Comparison of ENCODE assay signal across 8 mouse cellular contexts in genomic region chr4:83417160-83417819, GRCm38 (mm10). TPM values are rescaled to one million over a fixed set of nuclear protein-coding genes. Genes with fewer than 3 reads are reported as not detected.
DNase-seq lines count a peak whose midpoint lies in the region; ATAC-seq and TF ChIP-seq lines count a peak whose summit lies in the region.

Snapc3 (plus strand) TSS chr4:83417724.

- no peak for TF ChIP-seq EP300 in heart, postnatal 0 days (IDR thresholded peaks at IDR 0.05; ENCODE audit: low read depth)

- peak within 1 kb of the TSS; percentile 89 for H3K9ac ChIP-seq in forebrain, embryonic 12.5 days
- H3K9ac ChIP-seq in heart, postnatal 0 days (replicated peaks; ENCODE audit: low read depth, low read length) = peak within 1 kb of the TSS; percentile 94
- peak within 1 kb of the TSS; percentile 74 for H3K9ac ChIP-seq in liver, embryonic 16.5 days (ENCODE audit: low read depth, low read length)
- H3K9ac ChIP-seq in neural tube, embryonic 13.5 days = peak within 1 kb of the TSS; percentile 87

- peak; percentile 90 for DNase-seq in c-Kit-positive CD71-positive TER-119-positive erythroid progenitor cells, embryonic 14.5 days (ENCODE audit: low spot score)
- peak; percentile 97 for DNase-seq in heart, postnatal 0 days (ENCODE audit: low spot score)
- peak; percentile 97 to 98 for DNase-seq in kidney, postnatal 4 days

- H3K4me2 ChIP-seq in forebrain, embryonic 12.5 days = peak within 1 kb of the TSS; percentile 66
- peak within 1 kb of the TSS; percentile 83 for H3K4me2 ChIP-seq in heart, postnatal 0 days (ENCODE audit: low read depth, low read length)
- peak within 1 kb of the TSS; percentile 76 for H3K4me2 ChIP-seq in liver, embryonic 16.5 days (ENCODE audit: low read depth, low read length)
- H3K4me2 ChIP-seq in neural tube, embryonic 13.5 days = peak within 1 kb of the TSS; percentile 66

- no peak for TF ChIP-seq CTCF in E14TG2a.4 (conservative IDR thresholded peaks at IDR 0.05; ENCODE audit: low read length)
- TF ChIP-seq CTCF in heart, postnatal 0 days (IDR thresholded peaks at IDR 0.05; ENCODE audit: low read depth) = no peak
- no peak for TF ChIP-seq CTCF in testis, adult 2 months (IDR thresholded peaks at IDR 0.05; ENCODE audit: control insufficient read depth, insufficient read depth, insufficient replicate concordance, low read depth, low read length)

- TF ChIP-seq POLR2A in testis, adult 2 months (IDR thresholded peaks at IDR 0.05; ENCODE audit: control insufficient read depth, low read depth, low read length) = peak; percentile 68; the same call in 1 of the 2 replicates

- peaks cover 36% of the 10 kb centered on the region for H3K9me3 ChIP-seq in E14TG2a.4 (ENCODE audit: low read length)
- no peaks in the 10 kb centered on the region; the same call in 1 of the 2 replicates for H3K9me3 ChIP-seq in forebrain, embryonic 12.5 days
- 0 out of 2 replicates have a peak, but pooled peaks cover 8% of the 10 kb centered on the region for H3K9me3 ChIP-seq in heart, postnatal 0 days (replicated peaks; ENCODE audit: control insufficient read depth, low read length)
- H3K9me3 ChIP-seq in liver, embryonic 16.5 days (replicated peaks; ENCODE audit: control insufficient read depth, low read length) = no peaks in the 10 kb centered on the region
- H3K9me3 ChIP-seq in neural tube, embryonic 13.5 days = 0 out of 2 replicates have a peak, but pooled peaks cover 4% of the 10 kb centered on the region

- 1% methylated on average over 41 of the region's 41 CpGs for WGBS in forebrain, embryonic 12.5 days
- whole genome bisulfite sequencing in heart, postnatal 0 days = 1% methylated on average over 38 of the region's 41 CpGs
- 1% methylated on average over 41 of the region's 41 CpGs for WGBS in liver, embryonic 16.5 days (ENCODE audit: insufficient replicate concordance)
- under 1% methylated on average over 41 of the region's 41 CpGs for WGBS in neural tube, embryonic 13.5 days

- H3K27me3 ChIP-seq in E14TG2a.4 (ENCODE audit: insufficient read depth, low read length) = no peaks in the 10 kb centered on the region
- H3K27me3 ChIP-seq in forebrain, embryonic 12.5 days = no peaks in the 10 kb centered on the region
- H3K27me3 ChIP-seq in heart, postnatal 0 days (ENCODE audit: control insufficient read depth, insufficient read depth, low read length) = no peaks in the 10 kb centered on the region
- no peaks in the 10 kb centered on the region for H3K27me3 ChIP-seq in liver, embryonic 16.5 days (ENCODE audit: control insufficient read depth, insufficient read depth, low read depth, low read length)
- H3K27me3 ChIP-seq in neural tube, embryonic 13.5 days = no peaks in the 10 kb centered on the region
- H3K27me3 ChIP-seq in testis, adult 2 months (ENCODE audit: control insufficient read depth, insufficient read depth, low read length) = no peaks in the 10 kb centered on the region

- peaks cover 19% of the 10 kb centered on the region for H3K36me3 ChIP-seq in E14TG2a.4 (ENCODE audit: insufficient read depth, low read length)
- H3K36me3 ChIP-seq in forebrain, embryonic 12.5 days (replicated peaks) = peaks cover 4% of the 10 kb centered on the region; the same call in 1 of the 2 replicates
- H3K36me3 ChIP-seq in heart, postnatal 0 days (replicated peaks; ENCODE audit: control insufficient read depth, insufficient read depth, low read length) = 0 out of 2 replicates have a peak, but pooled peaks cover 4% of the 10 kb centered on the region
- no peaks in the 10 kb centered on the region for H3K36me3 ChIP-seq in liver, embryonic 16.5 days (ENCODE audit: control insufficient read depth, insufficient read depth)
- peaks cover 5% of the 10 kb centered on the region; the same call in 1 of the 2 replicates for H3K36me3 ChIP-seq in neural tube, embryonic 13.5 days
- H3K36me3 ChIP-seq in testis, adult 2 months (ENCODE audit: control insufficient read depth, insufficient read depth, low read length) = no peaks in the 10 kb centered on the region

- ATAC-seq in forebrain, embryonic 12.5 days (ENCODE audit: low FRiP score) = peak; percentile 99
- peak; percentile 100 for ATAC-seq in heart, postnatal 0 days (ENCODE audit: insufficient read depth, low read depth)
- peak; percentile 99 for ATAC-seq in liver, embryonic 16.5 days (ENCODE audit: low read depth)
- peak; percentile 100 for ATAC-seq in neural tube, embryonic 13.5 days (ENCODE audit: low read depth)

- peaks cover 25% of the 10 kb centered on the region for H3K4me1 ChIP-seq in E14TG2a.4 (replicated peaks; ENCODE audit: low read depth, low read length)
- peaks cover 17% of the 10 kb centered on the region for H3K4me1 ChIP-seq in forebrain, embryonic 12.5 days
- no peaks in the 10 kb centered on the region for H3K4me1 ChIP-seq in heart, postnatal 0 days (ENCODE audit: control insufficient read depth, insufficient read depth)
- H3K4me1 ChIP-seq in liver, embryonic 16.5 days (ENCODE audit: control insufficient read depth, low read depth, low read length) = peaks cover 11% of the 10 kb centered on the region
- peaks cover 25% of the 10 kb centered on the region for H3K4me1 ChIP-seq in neural tube, embryonic 13.5 days (replicated peaks)
- H3K4me1 ChIP-seq in testis, adult 2 months (ENCODE audit: control insufficient read depth, insufficient read depth, low read length) = no peaks in the 10 kb centered on the region

- H3K27ac ChIP-seq in forebrain, embryonic 12.5 days = peak within 1 kb of the TSS; percentile 86
- peak within 1 kb of the TSS; percentile 85 for H3K27ac ChIP-seq in heart, postnatal 0 days (ENCODE audit: low read depth)
- H3K27ac ChIP-seq in liver, embryonic 16.5 days (ENCODE audit: low read length) = peak within 1 kb of the TSS; percentile 17; the same call in 1 of the 2 replicates
- peak within 1 kb of the TSS; percentile 94 for H3K27ac ChIP-seq in neural tube, embryonic 13.5 days (replicated peaks)
- H3K27ac ChIP-seq in testis, adult 2 months (ENCODE audit: control insufficient read depth, insufficient read depth, low read depth, low read length) = peak within 1 kb of the TSS; percentile 3; the same call in 1 of the 2 replicates

- H3K4me3 ChIP-seq in E14TG2a.4 (replicated peaks; ENCODE audit: low read length) = peak within 1 kb of the TSS; percentile 100
- peak within 1 kb of the TSS; percentile 89 for H3K4me3 ChIP-seq in forebrain, embryonic 12.5 days (replicated peaks)
- H3K4me3 ChIP-seq in heart, postnatal 0 days (ENCODE audit: low read depth, low read length) = peak within 1 kb of the TSS; percentile 97
- peak within 1 kb of the TSS; percentile 68 for H3K4me3 ChIP-seq in liver, embryonic 16.5 days (ENCODE audit: low read depth, low read length)
- peak within 1 kb of the TSS; percentile 83 for H3K4me3 ChIP-seq in neural tube, embryonic 13.5 days
- H3K4me3 ChIP-seq in testis, adult 2 months (ENCODE audit: control insufficient read depth, low read depth, low read length) = peak within 1 kb of the TSS; percentile 75

RNA-seq across cellular contexts. Expression of gene Snapc3, which starts in this region (rescaled TPM):
- polyA plus RNA-seq in forebrain, embryonic 12.5 days (2016; fragmentation: Nextera tagmentation; extraction: Ambion mirVana) = 79.9 and 80.7 TPM in 2 replicates
- 31.1 and 34.6 TPM in 2 replicates for total RNA-seq in heart, postnatal 0 days (2014; rRNA removed; ENCODE audit: low replicate concordance)
- 22.2 and 23.6 TPM in 2 replicates for polyA plus RNA-seq in heart, postnatal 0 days (2015; fragmentation: Nextera tagmentation; extraction: Ambion mirVana)
- 7.8 and 8.4 TPM in 2 replicates for polyA plus RNA-seq in liver, embryonic 16.5 days (2015; fragmentation: Nextera tagmentation; extraction: Ambion mirVana)
- polyA plus RNA-seq in neural tube, embryonic 13.5 days (2015; fragmentation: Nextera tagmentation; extraction: Ambion mirVana) = 72.0 and 76.1 TPM in 2 replicates
- 8.0 and 9.1 TPM in 2 replicates for polyA plus RNA-seq in testis, adult 2 months (2012; rRNA removed)

Comparison
In these comparisons a context has a peak if more than half of its experiments do, and no peak if none do; other contexts are left out.
1. Peak in every context shown above with its lines: DNase-seq, ATAC-seq, H3K4me3 ChIP-seq and H3K27ac ChIP-seq.
2. H3K27ac ChIP-seq: peak in every context shown above with its lines; median percentile 94 in neural tube, embryonic 13.5 days; 86 in forebrain, embryonic 12.5 days; 85 in heart, postnatal 0 days; 17 in liver, embryonic 16.5 days; 3 in testis, adult 2 months.